Mouse (Mus musculus) MEL (cell line): Measurements from ENCODE around the gene Agrn. TPM values are rescaled to one million over a fixed set of nuclear protein-coding genes. Genes with fewer than 3 reads are reported as not detected.

Source experiments
- DNase-seq: peaks from one replicate; pipeline ENCODE4 v3.0.0; 2011; ENCODE audit warnings: low read depth, low spot score
- H3K27ac ChIP-seq: 2 replicates; pipeline ENCODE4 v1.5.1; 2012; ENCODE audit warnings: low read depth, mild to moderate bottlenecking, control low read depth, low read length, moderate library complexity; ENCODE audit not compliant: control insufficient read depth
- H3K27me3 ChIP-seq, 2 experiments: fragments of 150-350 bp in 1 of 2; sonication (generic) in 1 of 2; 2 replicates each; pipeline ENCODE4 v1.6.1; 2012; ENCODE audit warnings: low read length in 2 of 2, mild to moderate bottlenecking in 2 of 2, improper control_type of control experiment in 1 of 2, moderate library complexity in 1 of 2; ENCODE audit not compliant: insufficient read depth in 2 of 2, control insufficient read depth in 1 of 2
- H3K36me3 ChIP-seq, 2 experiments: 2 replicates each; pipeline ENCODE4 v1.6.1; 2012 to 2014; ENCODE audit warnings: low read length in 2 of 2, improper control_type of control experiment in 1 of 2, inconsistent platforms in 1 of 2, mild to moderate bottlenecking in 1 of 2; ENCODE audit not compliant: insufficient read depth in 2 of 2, control insufficient read depth in 1 of 2
- H3K4me1 ChIP-seq, 2 experiments: fragments of 150-350 bp in 1 of 2; sonication (generic) in 1 of 2; 2 replicates each; pipeline ENCODE4 v1.6.1; 2012; ENCODE audit warnings: low read length in 2 of 2, improper control_type of control experiment in 1 of 2, mild to moderate bottlenecking in 1 of 2; ENCODE audit not compliant: insufficient read depth in 2 of 2, control insufficient read depth in 1 of 2
- H3K4me3 ChIP-seq, 2 experiments: fragments of 150-350 bp in 1 of 2; sonication (generic) in 1 of 2; 2 replicates each; pipeline ENCODE4 v1.5.1; 2012; ENCODE audit warnings: low read depth in 2 of 2, low read length in 2 of 2, mild to moderate bottlenecking in 2 of 2, moderate library complexity in 2 of 2, control low read depth in 1 of 2, improper control_type of control experiment in 1 of 2; ENCODE audit not compliant: control insufficient read depth in 1 of 2, insufficient read depth in 1 of 2
- H3K79me2 ChIP-seq: 2 replicates; pipeline ENCODE4 v1.6.1; 2012; ENCODE audit warnings: mild to moderate bottlenecking, low read length, moderate library complexity; ENCODE audit not compliant: control insufficient read depth, poor library complexity, insufficient read depth
- H3K9ac ChIP-seq: 2 replicates; pipeline ENCODE4 v1.6.1; 2012; ENCODE audit warnings: low read depth, mild to moderate bottlenecking, control low read depth, low read length, moderate library complexity; ENCODE audit not compliant: control insufficient read depth, poor library complexity, severe bottlenecking
- H3K9me3 ChIP-seq: fragments of 150-350 bp; sonication (generic); replicated peaks from 2 replicates; pipeline ENCODE4 v1.6.1; 2012; ENCODE audit warnings: mild to moderate bottlenecking, low read length, improper control_type of control experiment, moderate library complexity; ENCODE audit not compliant: insufficient read depth
- CHD1 ChIP-seq: IDR thresholded peaks from 2 replicates; pipeline ENCODE4 v1.6.1; 2012; ENCODE audit warnings: low read depth, mild to moderate bottlenecking, inconsistent platforms, low read length, improper control_type of control experiment
- CHD2 ChIP-seq: IDR thresholded peaks from 2 replicates; pipeline ENCODE4 v1.6.1; 2011; ENCODE audit warnings: low read length, improper control_type of control experiment
- ELF1 ChIP-seq: IDR thresholded peaks from 2 replicates; pipeline ENCODE4 v1.6.1; 2014; ENCODE audit warnings: low read depth, mild to moderate bottlenecking, inconsistent platforms, low read length, improper control_type of control experiment, moderate library complexity
- MAFK ChIP-seq: IDR thresholded peaks from 2 replicates; pipeline ENCODE4 v1.6.1; 2011; ENCODE audit warnings: low read depth, mild to moderate bottlenecking, low read length, improper control_type of control experiment, borderline replicate concordance
- MAX ChIP-seq: IDR thresholded peaks from 2 replicates; pipeline ENCODE4 v1.6.1; 2011; ENCODE audit warnings: low read length, improper control_type of control experiment
- MEF2A ChIP-seq: IDR thresholded peaks from 2 replicates; pipeline ENCODE4 v1.6.1; 2014; ENCODE audit warnings: low read depth, mild to moderate bottlenecking, inconsistent platforms, low read length, improper control_type of control experiment; ENCODE audit not compliant: poor library complexity, insufficient replicate concordance, severe bottlenecking; ENCODE audit errors: extremely low read depth
- NELFE ChIP-seq: IDR thresholded peaks from 2 replicates; pipeline ENCODE4 v1.6.1; 2011; ENCODE audit warnings: low read depth, low read length, improper control_type of control experiment
- POLR2A ChIP-seq, 2 experiments: IDR thresholded peaks; 2 replicates each; pipeline ENCODE4 v1.6.1; 2011 to 2012; ENCODE audit warnings: low read length in 2 of 2, mild to moderate bottlenecking in 2 of 2, control low read depth in 1 of 2, improper control_type of control experiment in 1 of 2, low read depth in 1 of 2, moderate library complexity in 1 of 2; ENCODE audit not compliant: control insufficient read depth in 1 of 2, insufficient read depth in 1 of 2, poor library complexity in 1 of 2
- POLR2AphosphoS5 ChIP-seq: IDR thresholded peaks from 2 replicates; pipeline ENCODE4 v1.6.1; 2012; ENCODE audit warnings: low read depth, borderline replicate concordance, mild to moderate bottlenecking, inconsistent platforms, low read length, moderate library complexity, mixed read lengths
- RAD21 ChIP-seq: IDR thresholded peaks from 2 replicates; pipeline ENCODE4 v1.6.1; 2011; ENCODE audit warnings: mild to moderate bottlenecking, low read depth, low read length, improper control_type of control experiment
- RCOR1 ChIP-seq: IDR thresholded peaks from 2 replicates; pipeline ENCODE4 v1.6.1; 2012; ENCODE audit warnings: low read depth, mild to moderate bottlenecking, inconsistent platforms, low read length, improper control_type of control experiment
- SMC3 ChIP-seq: IDR thresholded peaks from 2 replicates; pipeline ENCODE4 v1.6.1; 2011; ENCODE audit warnings: low read depth, low read length, improper control_type of control experiment
- TAL1 ChIP-seq: IDR thresholded peaks from 2 replicates; pipeline ENCODE4 v1.6.1; 2012; ENCODE audit warnings: mild to moderate bottlenecking, inconsistent platforms, low read length, moderate library complexity, mixed read lengths
- TBP ChIP-seq: IDR thresholded peaks from 2 replicates; pipeline ENCODE4 v1.8.0; 2011; ENCODE audit warnings: low read depth, low read length, improper control_type of control experiment
- ZC3H11A ChIP-seq: IDR thresholded peaks from 2 replicates; pipeline ENCODE4 v1.6.1; 2012; ENCODE audit warnings: low read depth, mild to moderate bottlenecking, inconsistent platforms, low read length, improper control_type of control experiment
- ZMIZ1 ChIP-seq: IDR thresholded peaks from 2 replicates; pipeline ENCODE4 v1.6.1; 2012; ENCODE audit warnings: low read depth, mild to moderate bottlenecking, inconsistent platforms, low read length, improper control_type of control experiment, moderate library complexity
- polyA plus RNA-seq, 2 experiments: library from polyadenylated mRNA; stranded (reverse) in 1 of 2; unstranded in 1 of 2; fragments of >175 nt in 1 of 2; fragments of >200 nt in 1 of 2; gene quantifications; 2 replicates each; pipeline versions ENCODE4 v1.2.1 to v1.2.4; 2012; ENCODE audit warnings: low replicate concordance in 2 of 2, low read depth in 1 of 2; ENCODE audit not compliant: insufficient read length in 2 of 2, insufficient read depth in 1 of 2, missing spikeins in 1 of 2
- total RNA-seq: library from RNA; depleted of rRNA; stranded (reverse); fragments of 300-350 nt; gene quantifications from 2 replicates; pipeline ENCODE4 v1.2.3, GENCODE M21; 2012

Gene Agrn
- total and polyA plus RNA-seq, 3 experiments: 19.3 to 43.0 TPM; not detected in 1

GRCm38 (mm10) chr4:156136285-156137100 is 60.8 kb downstream of the Agrn start (continued):
- TF ChIP-seq TBP (peak; percentile 53; the same call in 1 of the 2 replicates), POLR2AphosphoS5 (no peak), ZMIZ1 (0 out of 2 replicates have a peak, but pooled peaks have one; percentile 53), POLR2A (IDR thresholded peaks at IDR 0.05; ENCODE audit: control insufficient read depth in 1 of 2, insufficient read depth in 1 of 2, low read depth in 1 of 2, low read length in 2 of 2, poor library complexity in 1 of 2) (peak; percentile 23 to 57; a peak in 1 of 4 replicates), RAD21 (no peak), MEF2A (no peak), RCOR1 (no peak), MAFK (no peak), ELF1 (peak; percentile 36; the same call in 1 of the 2 replicates)

DNA sequence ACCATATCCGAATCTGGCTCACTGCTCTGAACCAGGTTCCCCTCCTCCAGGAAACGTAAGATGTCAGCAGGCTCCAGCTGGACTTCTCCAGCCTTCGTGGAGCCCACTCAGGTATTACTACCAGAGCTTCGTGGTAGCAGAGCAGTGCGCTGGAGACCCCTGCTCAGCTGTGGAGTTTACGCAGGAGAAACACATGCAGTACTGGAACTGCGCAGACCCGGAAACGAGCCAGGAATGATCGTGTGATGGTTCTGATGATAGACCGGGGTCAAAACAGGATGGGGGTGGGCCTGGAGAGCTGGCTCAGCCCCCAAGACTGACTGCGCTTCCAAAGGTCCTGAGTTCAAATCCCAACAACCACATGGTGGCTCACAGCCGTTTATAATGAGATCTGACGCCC is 61.5 kb downstream of the Agrn start:
- H3K9me3 ChIP-seq: no peaks in the 10 kb centered on the region
- H3K27me3 ChIP-seq: no peaks in the 10 kb centered on the region

GRCm38 (mm10) chr4:156135112-156135511 is 62.2 kb downstream of the Agrn start:
- TF ChIP-seq NELFE: no peak
- no peak for TF ChIP-seq CHD2
- TF ChIP-seq ZC3H11A: no peak
- no peak for TF ChIP-seq MEF2A
- TF ChIP-seq MAX: no peak
- TF ChIP-seq MAFK: no peak
- no peak for TF ChIP-seq CHD1
- no peak for TF ChIP-seq TAL1
- no peaks in the 10 kb centered on the region for H3K36me3 ChIP-seq

More for the DNA sequence above, 61.5 kb downstream of the Agrn start:
- peak; percentile 23 for DNase-seq
- TF ChIP-seq SMC3 (0 out of 2 replicates have a peak, but pooled peaks have one; percentile 8), POLR2A (IDR thresholded peaks at IDR 0.05; ENCODE audit: control insufficient read depth in 1 of 2, insufficient read depth in 1 of 2, low read depth in 1 of 2, low read length in 2 of 2, poor library complexity in 1 of 2) (no peak)
- no peak overlapping the region for H3K9ac ChIP-seq
- H3K4me3 ChIP-seq: no peak overlapping the region; a peak in 2 of 4 replicates
- peaks cover 4% of the 10 kb centered on the region; the same call in 1 of the 2 replicates for H3K79me2 ChIP-seq
- H3K27ac ChIP-seq: no peak overlapping the region
- H3K4me1 ChIP-seq: peaks cover 2 to 6% of the 10 kb centered on the region in 2 experiments; a peak in 3 of 4 replicates
- no peaks in the 10 kb centered on the region for H3K36me3 ChIP-seq

More at GRCm38 (mm10) chr4:156135112-156135511, 62.2 kb downstream of the Agrn start:
- Histone ChIP-seq H3K27me3 (no peaks in the 10 kb centered on the region), H3K4me3 (no peak overlapping the region), H3K79me2 (peaks cover 4% of the 10 kb centered on the region; the same call in 1 of the 2 replicates), H3K4me1 (peaks cover 2 to 7% of the 10 kb centered on the region in 2 experiments; a peak in 3 of 4 replicates), H3K9me3 (no peaks in the 10 kb centered on the region), H3K9ac (no peak overlapping the region), H3K27ac (no peak overlapping the region)
- no peak for DNase-seq
